Mouse (Mus musculus): ENCODE results near the gene 3110021N24Rik. TPM values are rescaled to one million over a fixed set of nuclear protein-coding genes. Genes with fewer than 3 reads are reported as not detected.

The 3110021N24Rik gene
- polyA plus RNA-seq, 1 experiment from 2014 or later: 0.50 TPM

- Histone ChIP-seq H3K36me3 (ENCODE audit: insufficient read depth, low read length) (no peaks in the 10 kb centered on the region), H3K4me2 (replicated peaks; ENCODE audit: low read depth, low read length) (no peak overlapping the region), H3K27ac (ENCODE audit: low read length) (no peak overlapping the region), H3K9me3 (ENCODE audit: low read length) (0 out of 2 replicates have a peak, but pooled peaks cover 7% of the 10 kb centered on the region), H3K27me3 (ENCODE audit: insufficient read depth, low read length) (no peaks in the 10 kb centered on the region), H3K4me3 (ENCODE audit: low read length) (no peak overlapping the region), H3K4me1 (ENCODE audit: insufficient read depth, low read length) (no peaks in the 10 kb centered on the region), H3K9ac (replicated peaks; ENCODE audit: low read length) (no peak overlapping the region)
- WGBS: 68% methylated on average over 3 of the region's 3 CpGs
- ATAC-seq (ENCODE audit: low FRiP score, low TSS enrichment): no peak
These were observed 12.1 kb downstream of the 3110021N24Rik start for GRCm38 (mm10) chr4:108731582-108731981.

GRCm38 (mm10) chr4:108746160-108746873 is 26.9 kb downstream of the 3110021N24Rik start:
- Histone ChIP-seq H3K9me3 (ENCODE audit: low read length) (no peaks in the 10 kb centered on the region), H3K9ac (replicated peaks; ENCODE audit: low read length) (no peak overlapping the region), H3K4me3 (ENCODE audit: low read length) (no peak overlapping the region), H3K4me2 (replicated peaks; ENCODE audit: low read depth, low read length) (no peak overlapping the region), H3K36me3 (ENCODE audit: insufficient read depth, low read length) (no peaks in the 10 kb centered on the region), H3K27ac (ENCODE audit: low read length) (no peak overlapping the region), H3K4me1 (ENCODE audit: insufficient read depth, low read length) (no peaks in the 10 kb centered on the region), H3K27me3 (ENCODE audit: insufficient read depth, low read length) (no peaks in the 10 kb centered on the region)
- 94% methylated on average over 3 of the region's 3 CpGs for WGBS
- no peak for ATAC-seq (ENCODE audit: low FRiP score, low TSS enrichment)

- no peak overlapping the region for H3K9ac ChIP-seq (replicated peaks; ENCODE audit: low read length)
- H3K9me3 ChIP-seq (ENCODE audit: low read length): no peaks in the 10 kb centered on the region
- H3K4me1 ChIP-seq (ENCODE audit: insufficient read depth, low read length): no peaks in the 10 kb centered on the region
- H3K27me3 ChIP-seq (ENCODE audit: insufficient read depth, low read length): no peaks in the 10 kb centered on the region
- WGBS: 91% methylated on average over 3 of the region's 3 CpGs
- ATAC-seq (ENCODE audit: low FRiP score, low TSS enrichment): no peak
- no peak overlapping the region for H3K4me3 ChIP-seq (ENCODE audit: low read length)
- no peaks in the 10 kb centered on the region for H3K36me3 ChIP-seq (ENCODE audit: insufficient read depth, low read length)
- no peak overlapping the region for H3K4me2 ChIP-seq (replicated peaks; ENCODE audit: low read depth, low read length)
- no peak overlapping the region for H3K27ac ChIP-seq (ENCODE audit: low read length)
These were observed 40.1 kb downstream of the 3110021N24Rik start for GRCm38 (mm10) chr4:108759583-108759982.

GRCm38 (mm10) chr4:108768527-108768926 is 49.1 kb downstream of the 3110021N24Rik start:
- no peak for ATAC-seq (ENCODE audit: low FRiP score, low TSS enrichment)
- no peaks in the 10 kb centered on the region for H3K4me1 ChIP-seq (ENCODE audit: insufficient read depth, low read length)
- H3K27me3 ChIP-seq (ENCODE audit: insufficient read depth, low read length): no peaks in the 10 kb centered on the region

GRCm38 (mm10) chr4:108779763-108780056 is 60.3 kb downstream of the 3110021N24Rik start:
- Histone ChIP-seq H3K4me2 (replicated peaks; ENCODE audit: low read depth, low read length) (peak overlapping the region; percentile 75), H3K27me3 (ENCODE audit: insufficient read depth, low read length) (no peaks in the 10 kb centered on the region), H3K4me3 (ENCODE audit: low read length) (peak overlapping the region; percentile 76), H3K27ac (ENCODE audit: low read length) (peak overlapping the region; percentile 95), H3K9me3 (ENCODE audit: low read length) (no peaks in the 10 kb centered on the region), H3K4me1 (ENCODE audit: insufficient read depth, low read length) (peaks cover 8% of the 10 kb centered on the region; the same call in 1 of the 2 replicates), H3K9ac (replicated peaks; ENCODE audit: low read length) (peak overlapping the region; percentile 99), H3K36me3 (ENCODE audit: insufficient read depth, low read length) (no peaks in the 10 kb centered on the region)
- WGBS: 0% methylated on average over 7 of the region's 7 CpGs
- no peak for ATAC-seq (ENCODE audit: low FRiP score, low TSS enrichment)

More at GRCm38 (mm10) chr4:108768527-108768926, 49.1 kb downstream of the 3110021N24Rik start:
- Histone ChIP-seq H3K9ac (replicated peaks; ENCODE audit: low read length) (no peak overlapping the region), H3K9me3 (ENCODE audit: low read length) (no peaks in the 10 kb centered on the region), H3K36me3 (ENCODE audit: insufficient read depth, low read length) (no peaks in the 10 kb centered on the region), H3K4me3 (ENCODE audit: low read length) (no peak overlapping the region), H3K4me2 (replicated peaks; ENCODE audit: low read depth, low read length) (no peak overlapping the region), H3K27ac (ENCODE audit: low read length) (no peak overlapping the region)

GRCm38 (mm10) chr4:108780057-108780863 is 60.8 kb downstream of the 3110021N24Rik start, which contains the start of gene Zfyve9:
TSS of gene Zfyve9 (minus strand) at chr4:108780798.
- WGBS: under 1% methylated on average over 98 of the region's 111 CpGs
- no peaks in the 10 kb centered on the region for H3K9me3 ChIP-seq (ENCODE audit: low read length)
- no peaks in the 10 kb centered on the region for H3K36me3 ChIP-seq (ENCODE audit: insufficient read depth, low read length)
- H3K27ac ChIP-seq (ENCODE audit: low read length): peak within 1 kb of the TSS; percentile 95
- peaks cover 8% of the 10 kb centered on the region; the same call in 1 of the 2 replicates for H3K4me1 ChIP-seq (ENCODE audit: insufficient read depth, low read length)
- H3K4me3 ChIP-seq (ENCODE audit: low read length): peak within 1 kb of the TSS; percentile 76
- peak within 1 kb of the TSS; percentile 75 for H3K4me2 ChIP-seq (replicated peaks; ENCODE audit: low read depth, low read length)
- ATAC-seq (ENCODE audit: low FRiP score, low TSS enrichment): peak; percentile 95
- H3K27me3 ChIP-seq (ENCODE audit: insufficient read depth, low read length): no peaks in the 10 kb centered on the region
- peak within 1 kb of the TSS; percentile 99 for H3K9ac ChIP-seq (replicated peaks; ENCODE audit: low read length)

- peak overlapping the region; percentile 99 for H3K9ac ChIP-seq (replicated peaks; ENCODE audit: low read length)
- under 1% methylated on average over 14 of the region's 20 CpGs for WGBS
- peak overlapping the region; percentile 76 for H3K4me3 ChIP-seq (ENCODE audit: low read length)
- H3K36me3 ChIP-seq (ENCODE audit: insufficient read depth, low read length): no peaks in the 10 kb centered on the region
- H3K4me1 ChIP-seq (ENCODE audit: insufficient read depth, low read length): peaks cover 8% of the 10 kb centered on the region; the same call in 1 of the 2 replicates
- no peaks in the 10 kb centered on the region for H3K9me3 ChIP-seq (ENCODE audit: low read length)
- H3K4me2 ChIP-seq (replicated peaks; ENCODE audit: low read depth, low read length): peak overlapping the region; percentile 75
- ATAC-seq (ENCODE audit: low FRiP score, low TSS enrichment): no peak
- H3K27me3 ChIP-seq (ENCODE audit: insufficient read depth, low read length): no peaks in the 10 kb centered on the region
- peak overlapping the region; percentile 95; the same call in 1 of the 2 replicates for H3K27ac ChIP-seq (ENCODE audit: low read length)
These were observed 61.4 kb downstream of the 3110021N24Rik start for GRCm38 (mm10) chr4:108780864-108781205.

- H3K4me1 ChIP-seq (ENCODE audit: insufficient read depth, low read length): peaks cover 8% of the 10 kb centered on the region; the same call in 1 of the 2 replicates
- H3K9me3 ChIP-seq (ENCODE audit: low read length): no peaks in the 10 kb centered on the region
- no peaks in the 10 kb centered on the region for H3K27me3 ChIP-seq (ENCODE audit: insufficient read depth, low read length)
- peak overlapping the region; percentile 75; the same call in 1 of the 2 replicates for H3K4me2 ChIP-seq (replicated peaks; ENCODE audit: low read depth, low read length)
- peak overlapping the region; percentile 76; the same call in 1 of the 2 replicates for H3K4me3 ChIP-seq (ENCODE audit: low read length)
- no peak for ATAC-seq (ENCODE audit: low FRiP score, low TSS enrichment)
- WGBS: 73% methylated on average over 3 of the region's 3 CpGs
- no peaks in the 10 kb centered on the region for H3K36me3 ChIP-seq (ENCODE audit: insufficient read depth, low read length)
- H3K27ac ChIP-seq (ENCODE audit: low read length): no peak overlapping the region
- H3K9ac ChIP-seq (replicated peaks; ENCODE audit: low read length): no peak overlapping the region
These were observed 62.1 kb downstream of the 3110021N24Rik start for GRCm38 (mm10) chr4:108781596-108781995.

GRCm38 (mm10) chr4:108782421-108783085 is 63.1 kb downstream of the 3110021N24Rik start:
- peaks cover 8% of the 10 kb centered on the region; the same call in 1 of the 2 replicates for H3K4me1 ChIP-seq (ENCODE audit: insufficient read depth, low read length)
- H3K4me2 ChIP-seq (replicated peaks; ENCODE audit: low read depth, low read length): no peak overlapping the region
- 46% methylated on average over 8 of the region's 8 CpGs for WGBS
- H3K9me3 ChIP-seq (ENCODE audit: low read length): no peaks in the 10 kb centered on the region
- no peaks in the 10 kb centered on the region for H3K36me3 ChIP-seq (ENCODE audit: insufficient read depth, low read length)
- H3K9ac ChIP-seq (replicated peaks; ENCODE audit: low read length): no peak overlapping the region
- H3K4me3 ChIP-seq (ENCODE audit: low read length): no peak overlapping the region
- H3K27me3 ChIP-seq (ENCODE audit: insufficient read depth, low read length): no peaks in the 10 kb centered on the region
- ATAC-seq (ENCODE audit: low FRiP score, low TSS enrichment): no peak
- H3K27ac ChIP-seq (ENCODE audit: low read length): no peak overlapping the region
